In the genomic region with DNA sequence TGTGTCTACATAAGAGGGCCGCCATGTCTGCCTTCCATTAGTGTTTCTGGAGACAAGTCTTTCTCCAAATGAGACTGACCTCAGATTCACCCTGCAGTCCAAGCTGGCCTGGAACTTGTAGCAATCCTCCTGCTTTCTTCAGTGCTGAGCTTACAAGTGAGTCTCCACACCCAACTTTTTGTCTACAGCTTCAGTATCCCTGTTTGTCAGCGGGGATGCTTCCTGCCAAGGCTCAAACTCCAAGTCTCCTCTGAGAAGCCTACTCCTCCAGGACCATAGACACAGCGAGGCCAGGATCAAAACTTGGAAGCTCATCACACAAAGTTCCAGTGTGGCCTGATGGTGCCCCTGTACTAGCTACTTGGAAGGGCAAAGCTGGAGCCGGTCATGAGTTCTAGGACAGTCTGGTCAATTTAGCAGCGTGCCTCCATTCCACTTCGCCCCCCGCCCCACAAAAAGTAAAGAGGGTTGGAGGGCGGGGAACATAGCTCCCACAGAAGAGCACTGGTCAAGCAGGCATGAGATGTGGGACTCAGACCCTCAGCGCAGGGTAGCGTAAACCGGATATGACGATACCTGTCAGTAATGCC, we compare ENCODE assay signal across 12 mouse cellular contexts. TPM values are rescaled to one million over a fixed set of nuclear protein-coding genes. Genes with fewer than 3 reads are reported as not detected.
A peak's percentile ranks its signal among the peaks of the same experiment; 100 is the strongest.
DNase-seq lines count a peak whose midpoint lies in the region; ATAC-seq and TF ChIP-seq lines count a peak whose summit lies in the region.
"Had no signal": no experiment of that assay in that cellular context is flagged by ENCODE, and none has a peak within 500 bp of the region (broad histone marks: within the 10 kb centered on the region; RNA-seq: fewer than 3 reads in every experiment).

No protein-coding gene starts in this region.

- no peaks in the 10 kb centered on the region for H3K9me3 ChIP-seq in heart, embryonic 15.5 days (replicated peaks)
- H3K9me3 ChIP-seq in intestine, embryonic 16.5 days (ENCODE audit: control insufficient read depth, low read length) = no peaks in the 10 kb centered on the region; the same call in 1 of the 2 replicates
- H3K9me3 ChIP-seq in stomach, postnatal 0 days (ENCODE audit: control insufficient read depth, low read length) = no peaks in the 10 kb centered on the region

- no peak overlapping the region for H3K4me2 ChIP-seq in heart, embryonic 15.5 days
- H3K4me2 ChIP-seq in intestine, embryonic 16.5 days (ENCODE audit: low read depth, low read length) = no peak overlapping the region
- H3K4me2 ChIP-seq in stomach, postnatal 0 days (replicated peaks; ENCODE audit: low read depth) = no peak overlapping the region

- no peak for DNase-seq in heart, postnatal 36 days
- DNase-seq in spleen, adult 2 months (ENCODE audit: low read depth in 1 of 2, low spot score in 2 of 2) = no peak
- DNase-seq in spleen, adult 12 weeks (ENCODE audit: low spot score) = no peak
- no peak for DNase-seq in stomach, postnatal 0 days (ENCODE audit: low spot score)
- no peak for DNase-seq in urinary bladder, postnatal 25 days (ENCODE audit: low spot score)
- DNase-seq in left cerebral cortex, postnatal 25 days (ENCODE audit: low spot score in 2 of 2) = no peak
- DNase-seq: cerebellum, adult 2 months; lung, postnatal 4 days; right cerebral cortex, postnatal 14 days had no signal

- no peak for ATAC-seq in heart, embryonic 15.5 days (replicated peaks; ENCODE audit: insufficient number of reproducible peaks, insufficient read depth, low FRiP score, low read depth)
- no peak for ATAC-seq in intestine, embryonic 16.5 days
- no peak for ATAC-seq in stomach, postnatal 0 days (ENCODE audit: low FRiP score, low TSS enrichment)

- no peak overlapping the region for H3K4me3 ChIP-seq in heart, embryonic 15.5 days
- no peak overlapping the region for H3K4me3 ChIP-seq in spleen, adult 2 months (ENCODE audit: extremely low read depth, insufficient read depth, insufficient read length)
- H3K4me3 ChIP-seq in intestine, embryonic 16.5 days (ENCODE audit: low read length) = no peak overlapping the region
- no peak overlapping the region for H3K4me3 ChIP-seq in stomach, postnatal 0 days (ENCODE audit: low read depth, low read length)

- intact Hi-C loops in heart, postnatal 36 days (cut with DNase I) = no loop called here
- intact Hi-C loops in left cerebral cortex, postnatal 25 days (cut with DNase I) = no loop called here

- H3K27ac ChIP-seq in heart, embryonic 15.5 days = peak overlapping the region; percentile 90
- H3K27ac ChIP-seq in spleen, adult 2 months (ENCODE audit: insufficient read depth, low read length) = peak overlapping the region; percentile 76
- peak overlapping the region; percentile 91 for H3K27ac ChIP-seq in intestine, embryonic 16.5 days (ENCODE audit: low read length)
- peak overlapping the region; percentile 93 for H3K27ac ChIP-seq in stomach, postnatal 0 days (replicated peaks)

- no peaks in the 10 kb centered on the region for H3K36me3 ChIP-seq in heart, embryonic 15.5 days
- no peaks in the 10 kb centered on the region for H3K36me3 ChIP-seq in spleen, adult 2 months (ENCODE audit: control insufficient read depth, insufficient read depth, low read length)
- no peaks in the 10 kb centered on the region for H3K36me3 ChIP-seq in intestine, embryonic 16.5 days (ENCODE audit: control insufficient read depth, insufficient read depth, low read length)
- H3K36me3 ChIP-seq in stomach, postnatal 0 days (ENCODE audit: control insufficient read depth, insufficient read depth, low read length) = no peaks in the 10 kb centered on the region

- no peak overlapping the region for H3K9ac ChIP-seq in heart, embryonic 15.5 days
- no peak overlapping the region for H3K9ac ChIP-seq in intestine, embryonic 16.5 days (ENCODE audit: low read depth, low read length)
- H3K9ac ChIP-seq in stomach, postnatal 0 days (ENCODE audit: low read length) = no peak overlapping the region; the same call in 1 of the 2 replicates

- no peaks in the 10 kb centered on the region for H3K27me3 ChIP-seq in heart, embryonic 15.5 days
- H3K27me3 ChIP-seq in spleen, adult 2 months (ENCODE audit: control insufficient read depth, insufficient read depth, low read length) = no peaks in the 10 kb centered on the region
- no peaks in the 10 kb centered on the region for H3K27me3 ChIP-seq in intestine, embryonic 16.5 days (replicated peaks; ENCODE audit: control insufficient read depth, insufficient read depth, low read length)
- no peaks in the 10 kb centered on the region for H3K27me3 ChIP-seq in stomach, postnatal 0 days (ENCODE audit: control insufficient read depth, insufficient read depth, low read length)
- H3K27me3 ChIP-seq: CH12.LX had no signal

- TF ChIP-seq POLR2A in spleen, adult 2 months (IDR thresholded peaks at IDR 0.05; ENCODE audit: low read depth, low read length) = no peak

- TF ChIP-seq EP300 in stomach, postnatal 0 days (optimal IDR thresholded peaks at IDR 0.05) = no peak

- 87% methylated on average over 12 of the region's 12 CpGs for WGBS in heart, embryonic 15.5 days
- WGBS in spleen, adult 2 months = 93% methylated on average over 12 of the region's 12 CpGs
- 91% methylated on average over 12 of the region's 12 CpGs for WGBS in intestine, embryonic 16.5 days
- 82% methylated on average over 12 of the region's 12 CpGs for WGBS in stomach, postnatal 0 days

- TF ChIP-seq CTCF in spleen, adult 2 months (IDR thresholded peaks at IDR 0.05; ENCODE audit: extremely low read depth, insufficient read depth, insufficient read length, insufficient replicate concordance) = no peak
- no peak for TF ChIP-seq CTCF in stomach, postnatal 0 days (IDR thresholded peaks at IDR 0.05; ENCODE audit: low read depth)

- peaks cover 63% of the 10 kb centered on the region for H3K4me1 ChIP-seq in heart, embryonic 15.5 days (replicated peaks)
- H3K4me1 ChIP-seq in spleen, adult 2 months (ENCODE audit: control insufficient read depth, insufficient read depth, insufficient read length) = peaks cover 33% of the 10 kb centered on the region; the same call in 1 of the 2 replicates
- peaks cover 45% of the 10 kb centered on the region for H3K4me1 ChIP-seq in intestine, embryonic 16.5 days (ENCODE audit: control insufficient read depth, insufficient read depth, low read length)
- peaks cover 9% of the 10 kb centered on the region for H3K4me1 ChIP-seq in stomach, postnatal 0 days (replicated peaks; ENCODE audit: control insufficient read depth, insufficient read depth)

RNA-seq across cellular contexts. Expression of a gene that starts 20.9 kb away (rescaled TPM):
- polyA plus RNA-seq in heart, embryonic 15.5 days (2015; fragmentation: Nextera tagmentation; extraction: Ambion mirVana) = 5,943 and 6,493 TPM in 2 replicates
- 100 to 1,000 TPM; 707 to 812 TPM for total RNA-seq in heart, postnatal 36 days (2021)
- polyA plus RNA-seq in spleen, adult 2 months (2012; rRNA removed) = 6,692 and 9,830 TPM in 2 replicates
- 14,111 and 16,287 TPM in 2 replicates for polyA plus RNA-seq in intestine, embryonic 16.5 days (2015; fragmentation: Nextera tagmentation; extraction: Ambion mirVana)
- 14,823 and 16,187 TPM in 2 replicates for polyA plus RNA-seq in stomach, postnatal 0 days (2015; fragmentation: Nextera tagmentation; extraction: Ambion mirVana)
- total RNA-seq in left cerebral cortex, postnatal 25 days (2021) = 1,000 to 10,000 TPM; 2,451 to 2,479 TPM

RNA-seq across cellular contexts. Expression of a gene that starts 32.2 kb away (rescaled TPM):
- 7.7 and 9.9 TPM in 2 replicates for polyA plus RNA-seq in heart, embryonic 15.5 days (2015; fragmentation: Nextera tagmentation; extraction: Ambion mirVana)
- total RNA-seq in heart, postnatal 36 days (2021) = 1 to 10 TPM; 5.3 to 6.5 TPM
- polyA plus RNA-seq in spleen, adult 2 months (2012; rRNA removed) = 15.8 and 22.1 TPM in 2 replicates
- 7.7 and 10.3 TPM in 2 replicates for polyA plus RNA-seq in intestine, embryonic 16.5 days (2015; fragmentation: Nextera tagmentation; extraction: Ambion mirVana)
- 5.0 and 5.3 TPM in 2 replicates for polyA plus RNA-seq in stomach, postnatal 0 days (2015; fragmentation: Nextera tagmentation; extraction: Ambion mirVana)
- 10 to 100 TPM; 32.5 to 33.7 TPM for total RNA-seq in left cerebral cortex, postnatal 25 days (2021)

RNA-seq across cellular contexts. Expression of a gene that starts 32.7 kb away (rescaled TPM):
- 108 and 137 TPM in 2 replicates for polyA plus RNA-seq in heart, embryonic 15.5 days (2015; fragmentation: Nextera tagmentation; extraction: Ambion mirVana)
- 10 to 100 TPM; 26.5 to 37.6 TPM for total RNA-seq in heart, postnatal 36 days (2021)
- 33.7 and 59.8 TPM in 2 replicates for polyA plus RNA-seq in spleen, adult 2 months (2012; rRNA removed)
- polyA plus RNA-seq in intestine, embryonic 16.5 days (2015; fragmentation: Nextera tagmentation; extraction: Ambion mirVana) = 120 and 129 TPM in 2 replicates
- 42.0 and 42.7 TPM in 2 replicates for polyA plus RNA-seq in stomach, postnatal 0 days (2015; fragmentation: Nextera tagmentation; extraction: Ambion mirVana)
- 100 to 1,000 TPM; 384 to 450 TPM for total RNA-seq in left cerebral cortex, postnatal 25 days (2021)
